Mouse (Mus musculus) myocyte (in vitro differentiated cells): ENCODE measurements around the gene Eif2ak4. TPM values are rescaled to one million over a fixed set of nuclear protein-coding genes. Genes with fewer than 3 reads are reported as not detected.
A peak's percentile ranks its signal among the peaks of the same experiment; 100 is the strongest.

Source experiments
- H3K27me3 ChIP-seq: one replicate; pipeline ENCODE4 v1.6.1; 2011; ENCODE audit not compliant: control insufficient read depth, insufficient read depth, insufficient read length
- H3K36me3 ChIP-seq: one replicate; pipeline ENCODE4 v1.6.1; 2011; ENCODE audit not compliant: control insufficient read depth, insufficient read depth
- H3K4me2 ChIP-seq: one replicate; pipeline ENCODE4 v1.6.1; 2011; ENCODE audit warnings: low read depth, control low read depth
- H3K4me3 ChIP-seq: one replicate; pipeline ENCODE4 v1.5.1; 2011; ENCODE audit warnings: mild to moderate bottlenecking, control low read depth, moderate library complexity
- H3K79me2 ChIP-seq: one replicate; pipeline ENCODE4 v1.6.1; 2011; ENCODE audit not compliant: control insufficient read depth, insufficient read depth
- H3ac ChIP-seq: one replicate; pipeline ENCODE4 v1.6.1; 2011; ENCODE audit not compliant: control insufficient read depth, insufficient read length
- CEBPB ChIP-seq: IDR thresholded peaks from 2 replicates; pipeline ENCODE4 v1.6.1; 2011; ENCODE audit warnings: mild to moderate bottlenecking, moderate library complexity; ENCODE audit not compliant: poor library complexity, insufficient read depth, severe bottlenecking
- E2F4 ChIP-seq: IDR thresholded peaks from one replicate; pipeline ENCODE4 v1.6.1; 2011; ENCODE audit warnings: mild to moderate bottlenecking, control low read depth, moderate library complexity; ENCODE audit not compliant: insufficient read depth
- MAX ChIP-seq: IDR thresholded peaks from one replicate; pipeline ENCODE4 v1.6.1; 2011; ENCODE audit warnings: low read depth, mild to moderate bottlenecking, control low read depth
- MYOD1 ChIP-seq, 3 experiments: IDR thresholded peaks; one replicate each; pipeline ENCODE4 v1.6.1; 2011; ENCODE audit warnings: control low read depth in 2 of 3, low read depth in 2 of 3, mild to moderate bottlenecking in 2 of 3, moderate library complexity in 1 of 3; ENCODE audit not compliant: insufficient read length in 2 of 3, control insufficient read depth in 1 of 3
- MYOG ChIP-seq, 3 experiments: IDR thresholded peaks; one replicate each; pipeline ENCODE4 v1.6.1; 2011; ENCODE audit warnings: control low read depth in 2 of 3, low read depth in 2 of 3, mild to moderate bottlenecking in 2 of 3; ENCODE audit not compliant: insufficient read length in 2 of 3, control insufficient read depth in 1 of 3, insufficient read depth in 1 of 3
- POLR2A ChIP-seq: IDR thresholded peaks from one replicate; pipeline ENCODE4 v1.6.1; 2011; ENCODE audit warnings: low read depth, mild to moderate bottlenecking, control low read depth, moderate library complexity; ENCODE audit not compliant: insufficient read length
- POLR2AphosphoS2 ChIP-seq: IDR thresholded peaks from one replicate; pipeline ENCODE4 v1.6.1; 2011; ENCODE audit warnings: low read depth, control low read depth; ENCODE audit not compliant: insufficient read length
- REST ChIP-seq: IDR thresholded peaks from one replicate; pipeline ENCODE4 v1.6.1; 2011; ENCODE audit warnings: mild to moderate bottlenecking, control low read depth, moderate library complexity; ENCODE audit not compliant: insufficient read depth, insufficient read length
- SRF ChIP-seq: IDR thresholded peaks from one replicate; pipeline ENCODE4 v1.6.1; 2011; ENCODE audit warnings: low read depth; ENCODE audit not compliant: control insufficient read depth, insufficient read length
- TCF12 ChIP-seq: IDR thresholded peaks from one replicate; pipeline ENCODE4 v1.6.1; 2011; ENCODE audit warnings: mild to moderate bottlenecking, control low read depth; ENCODE audit not compliant: poor library complexity, insufficient read depth, severe bottlenecking
- TCF3 ChIP-seq: IDR thresholded peaks from one replicate; pipeline ENCODE4 v1.6.1; 2011; ENCODE audit warnings: low read depth, control low read depth; ENCODE audit not compliant: insufficient read length
- USF1 ChIP-seq: IDR thresholded peaks from one replicate; pipeline ENCODE4 v1.6.1; 2011; ENCODE audit warnings: low read depth, mild to moderate bottlenecking, control low read depth, moderate library complexity
- polyA plus RNA-seq: library from polyadenylated mRNA; unstranded; fragments of >200 nt; fragmentation: generic; extraction: Trizol; gene quantifications from one replicate; pipeline ENCODE4 v1.2.1, GENCODE M21; 2012; ENCODE audit warnings: missing spikeins

Eif2ak4 gene
- polyA plus RNA-seq, 1 experiment: 4.7 TPM

DNA sequence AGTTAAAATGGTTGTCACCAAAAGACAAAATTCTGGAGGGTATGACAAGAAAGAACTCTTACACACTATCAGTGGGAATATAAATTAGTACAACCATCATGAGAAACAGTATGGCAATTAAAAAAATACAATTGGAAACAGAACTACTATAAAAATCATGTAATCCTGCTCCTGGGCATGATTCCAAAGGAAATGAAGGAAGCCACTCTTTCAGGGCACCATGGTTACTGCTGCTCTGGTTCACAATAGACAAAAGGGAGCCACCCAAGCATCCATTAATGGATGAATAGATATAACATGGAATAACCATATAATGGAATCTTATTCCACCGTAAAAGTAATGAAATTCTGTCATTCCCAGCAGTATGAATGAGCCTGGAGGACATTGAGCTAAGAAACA, 8.7 kb upstream of the Eif2ak4 start:
- H3K27me3 ChIP-seq: no peaks in the 10 kb centered on the region
- no peaks in the 10 kb centered on the region for H3K36me3 ChIP-seq
- no peak overlapping the region for H3K4me2 ChIP-seq
- H3ac ChIP-seq: no peak overlapping the region
- no peaks in the 10 kb centered on the region for H3K79me2 ChIP-seq
- TF ChIP-seq CEBPB (no peak), POLR2AphosphoS2 (no peak)
- H3K4me3 ChIP-seq: no peak overlapping the region

- Histone ChIP-seq H3K27me3 (no peaks in the 10 kb centered on the region), H3ac (no peak overlapping the region), H3K4me2 (no peak overlapping the region), H3K36me3 (no peaks in the 10 kb centered on the region), H3K4me3 (no peak overlapping the region), H3K79me2 (no peaks in the 10 kb centered on the region)
- no peak for TF ChIP-seq REST
- no peak for TF ChIP-seq CEBPB
- TF ChIP-seq USF1: no peak
- TF ChIP-seq POLR2A: no peak
- TF ChIP-seq POLR2AphosphoS2: no peak
- TF ChIP-seq SRF: no peak
- no peak for TF ChIP-seq MYOD1 (IDR thresholded peaks at IDR 0.05; ENCODE audit: control insufficient read depth in 1 of 3, insufficient read length in 2 of 3, low read depth in 2 of 3)
- no peak for TF ChIP-seq TCF12
- no peak for TF ChIP-seq E2F4
- TF ChIP-seq TCF3: no peak
- no peak for TF ChIP-seq MAX
- no peak for TF ChIP-seq MYOG (IDR thresholded peaks at IDR 0.05; ENCODE audit: control insufficient read depth in 1 of 3, insufficient read depth in 1 of 3, insufficient read length in 2 of 3, low read depth in 2 of 3)
Measured at GRCm38 (mm10) chr2:118383387-118383786, 5.0 kb upstream of the Eif2ak4 start.

DNA sequence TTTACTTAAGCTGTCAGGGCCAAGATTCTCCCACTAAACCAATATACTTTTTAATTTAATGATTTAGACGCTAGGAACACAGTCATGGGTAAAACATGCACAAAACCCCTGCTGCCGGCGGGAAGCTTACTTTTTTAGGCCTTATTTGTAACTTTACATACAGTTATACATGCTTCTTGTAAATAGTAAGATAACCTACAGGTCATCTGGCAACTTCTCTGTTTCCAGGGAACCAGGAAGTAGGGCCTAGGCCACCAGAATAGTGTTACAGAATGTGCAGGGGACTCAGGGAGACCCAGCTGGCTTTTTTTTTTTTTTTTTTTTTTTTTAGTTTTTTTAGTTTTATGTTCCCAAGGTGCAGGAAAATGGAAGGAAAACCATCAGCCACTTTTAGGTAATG, 1.2 kb downstream of the Eif2ak4 start:
- Histone ChIP-seq H3K4me2 (peak overlapping the region; percentile 98), H3K27me3 (no peaks in the 10 kb centered on the region), H3K4me3 (peak overlapping the region; percentile 64), H3K79me2 (peaks cover 13% of the 10 kb centered on the region), H3K36me3 (no peaks in the 10 kb centered on the region), H3ac (peak overlapping the region; percentile 19)
- no peak for TF ChIP-seq CEBPB
- no peak for TF ChIP-seq E2F4
- no peak for TF ChIP-seq MAX
- no peak for TF ChIP-seq POLR2A
- no peak for TF ChIP-seq MYOD1 (IDR thresholded peaks at IDR 0.05; ENCODE audit: control insufficient read depth in 1 of 3, insufficient read length in 2 of 3, low read depth in 2 of 3)
- no peak for TF ChIP-seq SRF
- TF ChIP-seq MYOG (IDR thresholded peaks at IDR 0.05; ENCODE audit: control insufficient read depth in 1 of 3, insufficient read depth in 1 of 3, insufficient read length in 2 of 3, low read depth in 2 of 3): no peak
- TF ChIP-seq TCF12: no peak
- TF ChIP-seq TCF3: no peak

- no peaks in the 10 kb centered on the region for H3K36me3 ChIP-seq
- H3K27me3 ChIP-seq: no peaks in the 10 kb centered on the region
- H3K4me2 ChIP-seq: peak overlapping the region; percentile 98
- TF ChIP-seq USF1 (no peak), MYOG (IDR thresholded peaks at IDR 0.05; ENCODE audit: control insufficient read depth in 1 of 3, insufficient read depth in 1 of 3, insufficient read length in 2 of 3, low read depth in 2 of 3) (no peak), E2F4 (no peak), MAX (no peak), TCF12 (no peak), SRF (no peak), POLR2A (no peak), POLR2AphosphoS2 (no peak), MYOD1 (IDR thresholded peaks at IDR 0.05; ENCODE audit: control insufficient read depth in 1 of 3, insufficient read length in 2 of 3, low read depth in 2 of 3) (no peak), REST (no peak), TCF3 (no peak), CEBPB (no peak)
- H3ac ChIP-seq: no peak overlapping the region
- peaks cover 13% of the 10 kb centered on the region for H3K79me2 ChIP-seq
- H3K4me3 ChIP-seq: peak overlapping the region; percentile 64
Measured at GRCm38 (mm10) chr2:118390072-118390471, 1.7 kb downstream of the Eif2ak4 start.

DNA sequence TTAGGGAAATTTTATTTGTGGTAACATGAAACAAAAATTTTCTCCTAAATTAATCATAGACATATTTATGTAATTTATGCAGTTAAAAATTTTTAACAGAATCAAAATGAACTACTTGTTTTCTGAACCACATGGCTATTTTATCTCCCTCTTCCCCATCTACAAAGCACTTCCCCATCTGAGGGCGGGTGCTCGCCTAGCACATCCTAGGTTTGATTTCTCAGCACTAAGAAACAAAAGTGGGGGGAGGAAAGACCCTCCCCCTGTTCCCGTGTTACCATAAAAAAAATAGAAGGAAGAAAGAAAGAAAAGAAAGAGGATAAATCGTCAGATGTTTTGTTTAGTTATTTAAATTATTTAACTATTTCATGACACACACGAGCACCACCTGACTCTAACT, 2.8 kb downstream of the Eif2ak4 start:
- no peak for TF ChIP-seq E2F4
- no peak for TF ChIP-seq MYOG (IDR thresholded peaks at IDR 0.05; ENCODE audit: control insufficient read depth in 1 of 3, insufficient read depth in 1 of 3, insufficient read length in 2 of 3, low read depth in 2 of 3)
- TF ChIP-seq REST: no peak
- TF ChIP-seq USF1: no peak
- TF ChIP-seq SRF: no peak
- no peak for TF ChIP-seq POLR2A
- no peak for TF ChIP-seq MAX
- no peak for TF ChIP-seq TCF12
- TF ChIP-seq MYOD1 (IDR thresholded peaks at IDR 0.05; ENCODE audit: control insufficient read depth in 1 of 3, insufficient read length in 2 of 3, low read depth in 2 of 3): no peak
- no peak for TF ChIP-seq POLR2AphosphoS2
- TF ChIP-seq CEBPB: no peak
- no peak for TF ChIP-seq TCF3
- Histone ChIP-seq H3K27me3 (no peaks in the 10 kb centered on the region), H3K79me2 (peaks cover 17% of the 10 kb centered on the region), H3K36me3 (no peaks in the 10 kb centered on the region), H3K4me3 (no peak overlapping the region), H3K4me2 (no peak overlapping the region), H3ac (no peak overlapping the region)
